Mouse (Mus musculus) embryonic facial prominence, embryonic 13.5 days (tissue): ENCODE data around the gene Dusp1. TPM values are rescaled to one million over a fixed set of nuclear protein-coding genes. Genes with fewer than 3 reads are reported as not detected.

Source experiments
- ATAC-seq: fragments of 200-750 bp; cut with Nextera tagmentation; 2 replicates; pipeline ENCODE4 v1.8.0; 2017; ENCODE audit warnings: low read depth; ENCODE audit not compliant: insufficient number of reproducible peaks, insufficient read depth, low FRiP score, low TSS enrichment
- H3K27ac ChIP-seq: fragments of 300-500 bp; sonication (generic); 2 replicates; pipeline ENCODE4 v1.5.1; 2015; ENCODE audit warnings: moderate library complexity, mild to moderate bottlenecking, inconsistent platforms
- H3K27me3 ChIP-seq: fragments of 300-500 bp; sonication (generic); 2 replicates; pipeline ENCODE4 v1.6.1; 2015; ENCODE audit warnings: mild to moderate bottlenecking, inconsistent platforms
- H3K36me3 ChIP-seq: fragments of 300-500 bp; sonication (generic); 2 replicates; pipeline ENCODE4 v1.6.1; 2015; ENCODE audit warnings: mild to moderate bottlenecking, inconsistent platforms
- H3K4me1 ChIP-seq: fragments of 300-500 bp; sonication (generic); 2 replicates; pipeline ENCODE4 v1.6.1; 2015; ENCODE audit warnings: inconsistent platforms
- H3K4me2 ChIP-seq: fragments of 300-500 bp; sonication (generic); 2 replicates; pipeline ENCODE4 v1.6.1; 2015; ENCODE audit warnings: moderate library complexity, mild to moderate bottlenecking, inconsistent platforms
- H3K4me3 ChIP-seq: fragments of 300-500 bp; sonication (generic); 2 replicates; pipeline ENCODE4 v1.5.1; 2015; ENCODE audit warnings: mild to moderate bottlenecking, inconsistent platforms
- H3K9ac ChIP-seq: fragments of 300-500 bp; sonication (generic); 2 replicates; pipeline ENCODE4 v1.6.1; 2015; ENCODE audit warnings: mild to moderate bottlenecking, inconsistent platforms
- H3K9me3 ChIP-seq: fragments of 300-500 bp; sonication (generic); 2 replicates; pipeline ENCODE4 v1.6.1; 2016; ENCODE audit warnings: inconsistent platforms
- WGBS: fragments of 180-500 bp; shearing (Covaris S2); methylation state at CpG from one replicate; pipeline ENCODE4 v1.1.7; 2015; ENCODE audit warnings: mixed read lengths; 5-methylcytosine and 5-hydroxymethylcytosine counted together
- microRNA-seq: library from miRNA; unstranded; fragments of <30 nt; microRNA quantifications from one replicate; pipeline ENCODE4, GENCODE M21; 2016
- polyA plus RNA-seq: library from polyadenylated mRNA; unstranded; fragments of >200 nt; fragmentation: Nextera tagmentation; extraction: Ambion mirVana; gene quantifications from 2 replicates; pipeline ENCODE4 v1.2.1, GENCODE M21; 2015

Dusp1 gene
- polyA plus RNA-seq, 1 experiment from 2014 or later = 13.2 TPM

DNA sequence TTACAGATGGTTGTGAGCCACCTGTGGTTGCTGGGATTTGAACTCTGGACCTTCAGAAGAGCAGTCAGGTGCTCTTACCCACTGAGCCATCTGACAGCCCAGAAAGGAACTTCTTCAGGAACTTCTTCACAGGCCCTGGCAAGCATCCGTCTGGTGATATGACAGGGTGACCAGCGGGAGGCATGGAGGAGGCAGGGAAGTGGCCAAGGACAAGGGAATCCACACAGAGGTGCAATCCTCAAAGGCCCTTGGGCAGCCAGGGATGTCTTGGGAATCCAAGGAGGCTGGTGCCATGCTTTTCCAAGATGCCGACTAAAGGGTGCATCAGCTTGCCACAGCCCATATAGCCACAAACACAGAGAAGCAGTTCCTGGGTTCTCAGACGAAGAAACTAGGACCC, 94.3 kb downstream of the Dusp1 start:
- WGBS = 76% methylated on average over 4 of the region's 4 CpGs
- no peaks in the 10 kb centered on the region for H3K9me3 ChIP-seq
- H3K27me3 ChIP-seq = 0 out of 2 replicates have a peak, but pooled peaks cover 4% of the 10 kb centered on the region
- H3K4me3 ChIP-seq = no peak overlapping the region
- ATAC-seq = no peak
- H3K4me2 ChIP-seq = no peak overlapping the region
- no peaks in the 10 kb centered on the region for H3K36me3 ChIP-seq
- H3K27ac ChIP-seq = no peak overlapping the region
- no peak overlapping the region for H3K9ac ChIP-seq
- H3K4me1 ChIP-seq = peaks cover 4% of the 10 kb centered on the region; the same call in 1 of the 2 replicates

DNA sequence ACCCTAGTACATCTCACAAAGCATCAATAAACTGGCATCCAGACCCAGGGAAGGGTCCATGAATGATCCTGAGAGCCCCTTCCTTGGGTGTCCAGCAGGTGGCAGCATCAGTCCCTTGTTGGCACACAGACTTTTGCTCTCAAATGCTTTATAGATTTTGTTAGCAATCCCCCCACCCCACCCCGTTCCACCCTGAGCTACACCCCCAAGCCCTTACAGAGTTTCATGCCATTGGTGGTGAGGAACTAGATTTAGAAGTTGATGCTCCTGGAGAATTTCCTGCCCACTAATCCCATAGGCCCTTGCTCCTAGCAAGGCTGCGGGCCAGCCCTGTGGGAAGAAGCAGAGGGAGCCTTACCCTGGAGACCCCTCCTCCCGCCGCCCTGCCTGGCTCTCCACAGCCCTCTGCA, 95.2 kb downstream of the Dusp1 start:
- H3K9me3 ChIP-seq = no peaks in the 10 kb centered on the region
- no peak overlapping the region for H3K4me3 ChIP-seq
- peak overlapping the region; percentile 47; the same call in 1 of the 2 replicates for H3K9ac ChIP-seq
- no peak for ATAC-seq
- H3K4me1 ChIP-seq = peaks cover 4% of the 10 kb centered on the region; the same call in 1 of the 2 replicates
- no peak overlapping the region for H3K27ac ChIP-seq
- 0 out of 2 replicates have a peak, but pooled peaks cover 4% of the 10 kb centered on the region for H3K27me3 ChIP-seq
- H3K36me3 ChIP-seq = no peaks in the 10 kb centered on the region
- 3% methylated on average over 4 of the region's 4 CpGs for WGBS
- peak overlapping the region; percentile 44 for H3K4me2 ChIP-seq

DNA sequence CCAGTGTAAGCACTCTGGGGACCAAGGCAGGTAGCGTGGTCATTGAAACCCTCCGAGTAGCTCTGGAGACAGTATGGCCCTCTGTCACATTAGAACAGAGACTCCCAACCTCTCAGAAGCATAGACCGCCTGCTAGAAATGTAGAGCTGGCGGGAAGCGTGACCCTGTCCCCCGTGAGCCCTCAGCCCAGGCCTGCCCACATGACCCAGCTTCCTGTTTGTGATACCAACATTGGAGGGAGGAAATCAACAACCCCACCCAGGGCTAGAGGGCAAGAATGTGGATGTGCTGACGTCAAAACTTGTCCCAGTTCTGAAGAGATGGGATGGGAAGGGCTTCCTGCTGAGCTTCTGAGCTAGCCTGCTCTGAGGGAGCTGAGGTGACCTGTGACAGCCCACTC, 97.0 kb downstream of the Dusp1 start:
- no peak for ATAC-seq
- Histone ChIP-seq H3K9me3 (no peaks in the 10 kb centered on the region), H3K4me3 (no peak overlapping the region), H3K27me3 (0 out of 2 replicates have a peak, but pooled peaks cover 4% of the 10 kb centered on the region), H3K27ac (no peak overlapping the region), H3K4me2 (no peak overlapping the region), H3K36me3 (no peaks in the 10 kb centered on the region), H3K4me1 (peaks cover 4% of the 10 kb centered on the region; the same call in 1 of the 2 replicates), H3K9ac (0 out of 2 replicates have a peak overlapping the region, but pooled peaks have one; percentile 28)
- 50% methylated on average over 7 of the region's 7 CpGs for WGBS

DNA sequence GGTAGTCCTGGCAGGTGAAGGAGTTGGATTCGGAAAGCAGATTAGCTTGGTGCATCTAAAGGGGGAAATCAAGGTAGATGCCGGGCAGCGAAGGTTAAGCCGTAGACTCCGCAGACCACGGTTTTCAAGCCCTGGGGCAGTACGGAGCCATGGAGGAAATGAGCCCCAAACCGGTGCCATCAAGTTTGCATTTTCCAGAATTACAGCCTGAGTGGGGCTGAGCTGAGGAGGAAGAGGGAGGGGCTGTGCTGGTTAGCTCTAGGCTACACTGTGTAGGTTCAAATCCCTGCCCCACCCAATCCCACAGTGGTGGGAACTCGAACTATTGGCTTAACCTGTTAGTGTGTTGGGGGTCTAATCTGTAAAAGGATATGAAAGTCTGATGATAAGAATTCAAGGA, 97.4 kb downstream of the Dusp1 start:
- no peak overlapping the region for H3K4me3 ChIP-seq
- H3K9ac ChIP-seq = no peak overlapping the region
- H3K27ac ChIP-seq = no peak overlapping the region
- ATAC-seq = no peak
- no peaks in the 10 kb centered on the region for H3K9me3 ChIP-seq
- no peak overlapping the region for H3K4me2 ChIP-seq
- H3K27me3 ChIP-seq = 0 out of 2 replicates have a peak, but pooled peaks cover 1% of the 10 kb centered on the region
- 61% methylated on average over 9 of the region's 9 CpGs for WGBS
- no peaks in the 10 kb centered on the region for H3K36me3 ChIP-seq
- H3K4me1 ChIP-seq = peaks cover 4% of the 10 kb centered on the region; the same call in 1 of the 2 replicates

DNA sequence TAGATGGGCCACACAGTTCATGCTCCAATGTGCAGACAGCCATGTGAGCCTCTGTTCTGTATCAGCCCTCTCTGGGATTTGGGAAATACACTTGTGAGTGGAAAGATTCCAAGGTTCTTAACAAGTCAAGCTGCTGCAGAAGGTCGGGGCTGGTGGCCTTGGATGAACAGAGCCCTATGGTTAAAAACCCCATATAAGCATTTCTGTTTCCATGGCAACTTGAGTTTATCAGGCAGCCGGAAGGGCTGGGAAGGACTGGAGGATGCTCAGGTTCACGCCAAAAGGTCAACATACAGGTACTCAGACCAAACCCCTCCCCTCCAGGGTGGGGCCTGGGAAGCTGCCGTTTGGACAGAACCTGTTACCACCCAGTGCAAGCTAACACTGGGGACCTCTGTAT, 97.9 kb downstream of the Dusp1 start:
- no peaks in the 10 kb centered on the region for H3K9me3 ChIP-seq
- WGBS = 47% methylated on average over 4 of the region's 4 CpGs
- ATAC-seq = no peak

DNA sequence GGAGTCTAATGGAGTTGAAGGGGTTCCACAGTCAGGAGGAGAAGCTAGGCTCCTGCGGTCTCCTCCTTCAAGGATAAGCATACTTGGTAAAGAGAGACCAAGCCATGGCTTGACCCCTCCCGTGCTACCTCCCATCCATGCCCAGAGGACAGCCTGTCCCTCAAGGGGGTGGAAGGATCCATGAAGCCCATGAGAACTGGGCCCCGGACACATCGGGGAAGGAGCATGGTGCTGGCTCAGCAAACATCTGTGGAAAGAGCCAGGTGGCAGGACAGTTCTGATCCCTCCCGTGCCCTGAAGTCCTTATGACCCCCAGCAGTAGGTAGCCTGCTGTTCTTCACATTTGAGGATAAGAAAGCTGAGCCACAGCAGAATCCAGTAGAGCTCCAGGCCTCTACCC, 98.5 kb downstream of the Dusp1 start:
- H3K4me1 ChIP-seq = peaks cover 4% of the 10 kb centered on the region; the same call in 1 of the 2 replicates

More for the DNA sequence above, 97.9 kb downstream of the Dusp1 start:
- Histone ChIP-seq H3K36me3 (no peaks in the 10 kb centered on the region), H3K27me3 (no peaks in the 10 kb centered on the region), H3K27ac (no peak overlapping the region; the same call in 1 of the 2 replicates), H3K9ac (no peak overlapping the region), H3K4me2 (no peak overlapping the region), H3K4me1 (peaks cover 4% of the 10 kb centered on the region; the same call in 1 of the 2 replicates), H3K4me3 (no peak overlapping the region)

DNA sequence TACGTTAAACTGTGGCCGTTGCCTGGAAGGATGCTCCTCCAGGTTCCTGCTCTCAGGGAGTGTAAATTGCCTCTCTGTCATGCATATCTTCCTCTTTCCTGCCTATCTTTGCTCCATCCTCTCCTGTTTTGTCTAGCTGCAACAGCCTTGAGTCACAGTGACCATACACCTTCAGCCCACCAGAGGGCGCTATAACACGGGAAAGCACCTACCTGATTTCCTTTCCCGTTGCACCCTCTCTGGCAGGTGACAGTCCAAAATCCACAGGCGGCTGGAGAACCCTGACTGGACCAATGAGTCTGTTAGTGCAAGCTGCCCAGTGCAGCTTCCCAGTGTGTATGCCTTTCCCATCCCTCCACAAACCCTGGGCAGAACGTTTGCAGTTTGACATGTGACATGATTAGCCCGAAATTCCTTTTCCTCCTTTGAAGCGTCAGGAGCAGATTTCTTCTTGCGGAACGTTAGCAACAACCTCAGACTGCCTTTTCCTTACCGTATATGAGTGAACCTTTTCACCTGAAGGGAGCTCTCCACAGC, 99.2 kb downstream of the Dusp1 start:
- Histone ChIP-seq H3K27ac (no peak overlapping the region), H3K36me3 (no peaks in the 10 kb centered on the region), H3K9ac (no peak overlapping the region), H3K9me3 (no peaks in the 10 kb centered on the region), H3K4me1 (peaks cover 4% of the 10 kb centered on the region; the same call in 1 of the 2 replicates), H3K4me3 (no peak overlapping the region), H3K27me3 (no peaks in the 10 kb centered on the region), H3K4me2 (no peak overlapping the region)
- 26% methylated on average over 12 of the region's 12 CpGs for WGBS
- ATAC-seq = no peak

More for the DNA sequence above, 98.5 kb downstream of the Dusp1 start:
- H3K9me3 ChIP-seq = no peaks in the 10 kb centered on the region
- H3K9ac ChIP-seq = no peak overlapping the region
- H3K36me3 ChIP-seq = no peaks in the 10 kb centered on the region
- no peak overlapping the region for H3K4me2 ChIP-seq
- H3K27me3 ChIP-seq = no peaks in the 10 kb centered on the region
- no peak overlapping the region for H3K4me3 ChIP-seq
- no peak overlapping the region; the same call in 1 of the 2 replicates for H3K27ac ChIP-seq
- WGBS = 87% methylated on average over 5 of the region's 5 CpGs
- no peak for ATAC-seq

DNA sequence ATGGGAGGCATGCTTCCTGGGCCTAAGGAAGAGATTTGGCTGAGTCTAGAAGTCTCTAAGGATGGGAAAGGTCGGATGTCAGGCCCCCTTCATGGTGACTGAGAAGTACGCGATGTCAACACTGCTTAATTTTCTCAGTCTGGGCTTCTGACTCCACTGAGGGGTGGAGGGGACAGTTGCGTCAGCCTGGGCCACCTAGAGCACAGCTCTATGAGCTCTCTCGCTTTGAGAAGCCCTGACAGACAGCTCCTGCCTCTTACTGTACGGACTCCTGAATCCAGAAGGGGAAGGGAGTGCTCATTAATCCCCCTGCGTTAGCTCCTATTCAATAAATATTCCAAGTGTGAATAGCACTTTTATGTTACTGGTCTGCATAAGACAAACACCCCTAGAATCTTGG, 103.9 kb downstream of the Dusp1 start:
- Histone ChIP-seq H3K27ac (no peak overlapping the region), H3K36me3 (no peaks in the 10 kb centered on the region), H3K9ac (no peak overlapping the region), H3K4me3 (no peak overlapping the region), H3K4me2 (no peak overlapping the region), H3K27me3 (no peaks in the 10 kb centered on the region), H3K4me1 (no peaks in the 10 kb centered on the region), H3K9me3 (no peaks in the 10 kb centered on the region)
- 64% methylated on average over 7 of the region's 7 CpGs for WGBS
- no peak for ATAC-seq

DNA sequence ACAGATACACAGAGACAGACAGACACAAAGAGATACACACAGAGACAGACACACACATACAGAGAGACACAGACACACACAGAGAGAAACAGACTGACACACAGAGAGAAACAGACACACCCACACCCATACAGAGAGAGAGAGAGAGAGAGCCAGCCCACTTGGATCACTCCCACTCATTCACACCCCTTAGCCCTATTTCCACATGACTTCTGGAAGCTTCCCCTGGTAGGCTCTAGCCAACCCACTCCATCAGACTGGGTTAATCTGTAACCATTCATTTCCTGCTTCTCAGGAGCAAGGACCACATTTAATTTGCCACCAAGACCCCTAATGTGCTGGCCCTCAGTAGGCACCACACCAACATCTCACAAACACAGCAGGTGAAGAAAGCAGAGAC, 104.4 kb downstream of the Dusp1 start:
- Histone ChIP-seq H3K9me3 (no peaks in the 10 kb centered on the region), H3K27ac (no peak overlapping the region), H3K4me1 (no peaks in the 10 kb centered on the region), H3K27me3 (no peaks in the 10 kb centered on the region), H3K4me2 (no peak overlapping the region), H3K36me3 (no peaks in the 10 kb centered on the region), H3K9ac (no peak overlapping the region), H3K4me3 (no peak overlapping the region)
- ATAC-seq = no peak

Small RNAs within 50 kb of the gene (microRNA-seq; reads per million reads assigned to microRNA genes)
- gene Gm22420 = not detected

Other genes starting within 250 kb of the Dusp1 start
- gene Neurl1b, start 147.3 kb downstream of the Dusp1 start, polyA plus RNA-seq = 0.67 and 0.89 TPM in 2 replicates
- 120 and 121 TPM in 2 replicates for gene Ergic1, start 639 bp downstream of the Dusp1 start, polyA plus RNA-seq
- 180 and 202 TPM in 2 replicates for gene Atp6v0e, start 101.1 kb upstream of the Dusp1 start, polyA plus RNA-seq
- 8.1 and 8.2 TPM in 2 replicates for gene Crebrf, start 153.5 kb upstream of the Dusp1 start, polyA plus RNA-seq
- 52.3 and 64.3 TPM in 2 replicates for gene Bnip1, start 218.9 kb upstream of the Dusp1 start, polyA plus RNA-seq